Mouse (Mus musculus): ENCODE measurements around the gene Col1a2.

The Col1a2 gene

DNA sequence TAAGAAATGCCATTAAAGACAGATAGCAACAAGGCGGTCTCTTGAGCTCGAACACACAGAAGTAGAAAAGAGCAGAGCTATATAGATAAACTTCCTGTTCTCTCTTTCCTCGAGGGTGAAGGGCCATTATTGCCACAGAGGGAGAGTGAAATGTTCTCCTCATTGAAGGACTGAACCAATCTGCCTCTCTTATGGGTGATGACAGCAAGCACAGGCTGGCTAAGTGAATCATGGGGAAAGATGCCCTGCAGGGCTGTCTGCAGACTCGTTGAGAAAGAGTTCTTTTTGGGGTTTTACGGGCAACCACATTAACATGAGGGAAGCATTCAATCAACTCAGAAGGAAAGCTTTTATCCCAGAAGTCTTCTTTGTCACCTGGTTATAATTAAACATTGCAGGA, 75.0 kb downstream of the Col1a2 start:
- no peak for DNase-seq (ENCODE audit: low read depth in 1 of 2, low spot score in 2 of 2)

DNA sequence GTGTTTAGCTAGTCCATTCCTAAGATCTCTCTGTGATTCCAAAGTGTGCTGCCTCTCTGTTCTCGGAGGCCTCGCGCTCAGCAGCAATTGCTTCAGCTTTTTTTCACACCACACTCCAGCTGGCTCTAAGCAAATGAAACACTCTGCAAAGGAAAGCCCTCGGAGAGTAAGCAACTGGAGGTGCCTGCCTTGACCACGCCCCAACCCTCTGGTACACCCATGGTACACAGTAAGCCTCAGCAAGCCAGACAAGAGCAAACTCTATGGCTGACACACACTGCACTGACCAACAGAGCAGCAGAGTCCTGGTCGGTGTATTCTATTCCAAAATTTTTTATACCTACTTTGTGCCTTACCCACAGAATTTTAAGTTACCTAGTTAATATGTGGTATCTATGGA, 78.9 kb downstream of the Col1a2 start:
- DNase-seq (ENCODE audit: low read depth in 1 of 2, low spot score in 2 of 2): no peak

DNA sequence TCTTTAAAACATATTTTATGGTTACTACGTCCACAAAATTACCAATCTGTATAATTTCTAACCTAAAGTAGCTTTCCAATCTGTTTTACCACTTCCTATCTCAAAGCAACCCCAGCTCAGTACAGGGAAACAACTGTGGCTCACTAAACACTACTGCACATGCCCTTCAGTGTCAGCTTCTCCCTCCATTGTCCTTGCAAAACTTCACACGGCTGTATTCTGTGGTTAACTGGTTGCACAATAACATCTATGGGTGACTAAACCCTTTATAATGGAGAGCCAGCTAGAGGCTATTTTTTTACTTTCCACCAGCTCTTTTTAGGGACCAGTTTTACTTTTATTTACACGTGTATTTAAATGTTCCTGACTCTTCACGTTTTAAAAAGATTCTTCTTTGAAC, 83.3 kb downstream of the Col1a2 start:
- no peak for DNase-seq (ENCODE audit: low read depth in 1 of 2, low spot score in 2 of 2)

DNA sequence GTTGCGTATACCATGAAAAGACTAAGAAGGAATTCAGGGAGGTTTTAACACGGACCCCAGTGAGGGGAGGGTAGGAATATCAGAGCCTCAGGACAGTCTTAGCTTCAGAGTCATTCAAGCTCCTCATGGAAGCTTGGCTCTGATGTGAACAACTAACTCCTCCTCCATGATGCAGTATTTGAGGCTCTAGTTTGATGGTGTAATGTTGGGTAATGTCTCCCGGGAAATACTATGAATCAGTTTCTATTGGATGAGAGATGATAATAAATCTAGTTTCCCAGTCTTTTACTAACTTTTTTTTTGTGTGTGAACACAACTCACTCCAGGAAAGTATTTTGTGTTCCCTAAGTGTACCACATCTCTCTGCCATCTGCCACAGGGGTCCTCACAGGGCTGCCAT, 84.1 kb downstream of the Col1a2 start:
- no peak for DNase-seq (ENCODE audit: low read depth in 1 of 2, low spot score in 2 of 2)

DNA sequence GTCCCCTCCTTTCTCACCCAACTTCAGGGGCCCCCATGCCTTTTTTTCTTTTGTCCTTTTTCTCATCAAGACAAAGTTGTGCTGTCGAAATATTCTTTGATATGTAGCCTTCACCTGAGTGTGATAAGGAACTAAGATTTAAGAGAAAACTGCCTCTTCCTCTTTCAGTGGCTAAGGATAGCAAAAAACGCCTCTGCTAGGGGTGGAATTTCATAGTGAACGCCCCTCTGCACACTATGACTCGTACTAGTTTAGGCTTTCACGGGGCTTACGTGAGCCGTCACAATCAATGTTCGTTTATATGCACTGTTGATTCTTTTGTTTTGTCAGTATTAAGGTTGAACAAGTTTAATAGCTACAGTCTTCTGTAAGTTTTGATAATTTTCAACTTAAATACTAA, 85.5 kb downstream of the Col1a2 start:
- DNase-seq (ENCODE audit: low read depth in 1 of 2, low spot score in 2 of 2): no peak
